Mouse (Mus musculus): ENCODE measurements around the gene Dnlz. TPM values are rescaled to one million over a fixed set of nuclear protein-coding genes. Genes with fewer than 3 reads are reported as not detected.
A peak's percentile ranks its signal among the peaks of the same experiment; 100 is the strongest.
"Not testable (repeated sequence)": the region's sequence is repeated elsewhere in the genome, so short reads cannot be mapped to it uniquely, and the experiment has no call there.

The Dnlz gene
- polyA plus RNA-seq (2015; fragmentation: Nextera tagmentation; extraction: Ambion mirVana): 29.0 and 29.6 TPM in 2 replicates

DNA sequence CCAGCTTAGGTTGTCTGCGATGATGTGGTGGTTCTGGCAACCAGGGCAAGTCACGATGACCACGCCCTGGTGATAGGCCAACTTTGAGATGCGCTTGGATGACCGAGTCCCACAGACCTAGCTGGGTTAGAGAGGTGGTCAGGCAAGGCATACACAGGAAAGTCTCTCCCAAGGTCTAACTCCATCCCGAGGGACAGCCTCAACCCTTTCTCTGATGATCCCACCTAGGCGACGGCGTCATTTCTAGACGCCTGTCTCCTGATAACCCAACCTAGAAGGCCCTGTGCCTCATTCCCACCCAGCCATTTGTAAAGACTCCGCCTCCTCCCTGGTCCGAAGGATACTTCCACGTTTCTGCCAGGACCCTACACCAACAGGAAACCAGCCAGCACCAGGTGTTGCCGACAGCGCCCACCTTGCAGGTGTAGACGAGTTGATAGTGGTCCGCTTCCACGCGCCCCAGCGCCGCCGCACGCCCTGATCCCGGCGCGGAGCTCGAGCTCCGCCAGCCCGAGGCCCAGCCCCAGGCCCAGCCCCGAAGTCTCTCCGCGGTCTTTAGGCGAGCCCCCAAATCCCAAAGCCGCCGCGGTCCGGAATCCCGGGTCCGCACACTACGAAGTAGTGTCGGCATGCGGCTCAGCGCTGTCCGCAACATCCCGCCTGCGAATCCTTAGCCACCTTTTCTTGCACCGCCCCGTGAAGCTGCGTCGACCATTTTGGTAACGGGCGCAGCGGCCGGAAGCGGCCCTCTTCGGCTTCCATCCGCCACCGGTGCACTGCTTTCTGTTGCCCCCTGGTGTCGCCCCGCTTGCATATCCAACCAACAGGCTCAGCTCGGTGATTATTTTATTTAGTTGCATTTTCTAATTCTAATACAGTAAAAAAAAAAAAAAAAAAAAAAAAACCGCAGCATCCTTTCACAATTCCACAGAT is at the start of gene Dnlz:
Dnlz (minus strand) TSS at position 753 of the 933 bp plus-strand sequence.
- Histone ChIP-seq H3K9me3 (no peaks in the 10 kb centered on the region), H3K27ac (peak within 1 kb of the TSS; percentile 90), H3K27me3 (no peaks in the 10 kb centered on the region), H3K9ac (peak within 1 kb of the TSS; percentile 86), H3K36me3 (peaks cover 39% of the 10 kb centered on the region), H3K4me2 (peak within 1 kb of the TSS; percentile 79), H3K4me1 (replicated peaks) (peaks cover 34% of the 10 kb centered on the region), H3K4me3 (peak within 1 kb of the TSS; percentile 64)
- ATAC-seq (ENCODE audit: low FRiP score): peak; percentile 86
- WGBS: 1% methylated on average over 62 of the region's 62 CpGs

DNA sequence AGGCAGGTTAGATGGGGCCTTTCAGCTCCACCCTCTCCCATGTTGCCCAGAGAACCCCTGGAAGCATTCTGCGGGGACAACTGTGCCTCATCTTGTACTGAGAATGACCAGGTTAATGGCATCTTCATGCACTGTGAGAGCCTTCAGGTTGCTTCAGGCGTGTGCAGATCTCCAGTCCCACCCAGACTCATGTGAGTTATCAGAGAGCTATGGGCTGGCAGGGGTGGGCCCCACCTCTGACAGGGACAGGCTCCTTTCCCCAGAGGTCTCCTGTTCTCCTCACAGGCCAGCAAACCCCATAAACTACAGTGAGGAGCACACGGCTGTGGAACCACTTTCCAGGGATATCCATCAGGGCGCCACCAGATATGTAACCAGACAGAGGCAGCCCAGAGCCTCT is 49.1 kb upstream of the Dnlz start:
- H3K9ac ChIP-seq: no peak overlapping the region
- ATAC-seq (ENCODE audit: low FRiP score): no peak
- 93% methylated on average over 4 of the region's 4 CpGs for WGBS

DNA sequence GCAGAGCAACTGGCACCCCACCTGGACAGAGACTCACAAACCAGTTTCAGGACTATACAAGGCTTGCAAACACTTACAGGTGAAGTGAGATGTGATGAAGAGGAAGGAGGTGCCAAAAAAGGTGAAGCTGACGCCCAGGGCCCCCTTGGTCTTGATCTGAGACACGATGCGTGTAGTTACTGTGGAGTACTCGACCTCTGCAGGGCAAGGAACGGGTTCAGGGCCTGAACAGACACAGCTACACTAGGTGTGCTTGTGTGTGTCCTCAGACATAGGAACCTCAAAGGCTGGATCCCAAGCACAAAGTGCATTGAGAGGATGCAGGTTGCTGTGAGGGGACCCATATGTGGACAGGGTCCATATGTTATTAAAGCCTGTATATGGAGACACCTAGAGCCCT is 48.4 kb upstream of the Dnlz start:
- no peak for ATAC-seq (ENCODE audit: low FRiP score)
- peaks cover 17% of the 10 kb centered on the region for H3K4me1 ChIP-seq (replicated peaks)
- H3K9me3 ChIP-seq: no peaks in the 10 kb centered on the region
- peaks cover 70% of the 10 kb centered on the region for H3K36me3 ChIP-seq
- H3K27ac ChIP-seq: no peak overlapping the region
- no peak overlapping the region for H3K4me2 ChIP-seq
- no peak overlapping the region for H3K4me3 ChIP-seq
- H3K27me3 ChIP-seq: no peaks in the 10 kb centered on the region
- H3K9ac ChIP-seq: no peak overlapping the region
- 83% methylated on average over 5 of the region's 5 CpGs for WGBS

More for the DNA sequence above, 49.1 kb upstream of the Dnlz start:
- no peaks in the 10 kb centered on the region for H3K27me3 ChIP-seq
- no peak overlapping the region for H3K4me2 ChIP-seq
- no peak overlapping the region for H3K4me3 ChIP-seq
- H3K36me3 ChIP-seq: peaks cover 63% of the 10 kb centered on the region
- no peak overlapping the region for H3K27ac ChIP-seq
- H3K4me1 ChIP-seq (replicated peaks): peaks cover 24% of the 10 kb centered on the region
- no peaks in the 10 kb centered on the region for H3K9me3 ChIP-seq

DNA sequence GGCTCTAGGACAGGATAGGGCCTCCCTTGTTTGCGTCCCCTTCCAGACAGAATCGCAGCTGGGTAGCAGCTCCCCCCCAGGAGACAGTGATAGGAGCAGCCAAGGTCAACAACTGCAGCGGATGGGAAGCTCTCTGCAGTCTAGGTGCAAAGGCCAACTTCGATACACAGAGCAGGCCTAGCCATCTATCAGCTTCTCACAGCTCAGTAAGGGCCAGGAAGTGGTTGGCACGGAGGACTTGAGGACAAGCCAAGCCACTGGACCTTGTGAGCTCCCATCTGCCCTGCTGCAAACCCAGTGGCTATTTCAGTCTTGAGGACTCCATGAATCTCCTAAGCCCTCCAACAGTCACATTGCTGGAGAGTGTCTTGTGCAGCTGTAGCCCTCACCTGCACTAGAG is 47.7 kb upstream of the Dnlz start:
- WGBS: 86% methylated on average over 5 of the region's 5 CpGs
- no peak overlapping the region for H3K4me2 ChIP-seq
- H3K27me3 ChIP-seq: no peaks in the 10 kb centered on the region
- H3K4me3 ChIP-seq: no peak overlapping the region
- no peak for ATAC-seq (ENCODE audit: low FRiP score)
- no peaks in the 10 kb centered on the region for H3K9me3 ChIP-seq
- H3K9ac ChIP-seq: no peak overlapping the region
- peaks cover 10% of the 10 kb centered on the region for H3K4me1 ChIP-seq (replicated peaks)
- H3K27ac ChIP-seq: no peak overlapping the region
- H3K36me3 ChIP-seq: peaks cover 77% of the 10 kb centered on the region

DNA sequence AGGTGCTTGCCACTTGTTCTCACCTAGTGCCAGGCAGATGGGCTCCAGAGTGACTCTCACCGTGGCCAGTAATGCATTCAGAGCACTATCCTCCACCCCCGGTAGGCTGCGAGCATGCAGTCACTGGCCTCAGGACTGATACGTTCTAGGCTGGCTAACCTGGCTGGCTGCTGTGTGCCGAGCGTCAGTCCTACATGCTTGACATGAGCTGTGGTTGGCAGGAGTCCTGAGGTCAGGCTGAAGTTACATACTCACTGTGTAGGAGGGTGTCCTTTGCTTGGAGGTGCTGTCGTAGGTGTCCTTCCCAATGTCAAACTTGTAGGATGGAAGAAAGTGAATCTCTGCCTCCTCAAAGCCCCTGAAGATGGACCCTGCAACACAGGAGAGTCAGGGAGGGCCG is 47.1 kb upstream of the Dnlz start:
- no peak overlapping the region for H3K9ac ChIP-seq
- H3K27ac ChIP-seq: no peak overlapping the region
- no peak overlapping the region for H3K4me2 ChIP-seq
- H3K27me3 ChIP-seq: no peaks in the 10 kb centered on the region
- WGBS: 89% methylated on average over 8 of the region's 8 CpGs
- no peaks in the 10 kb centered on the region for H3K9me3 ChIP-seq
- peaks cover 83% of the 10 kb centered on the region for H3K36me3 ChIP-seq
- no peak overlapping the region for H3K4me3 ChIP-seq
- 0 out of 2 replicates have a peak, but pooled peaks cover 9% of the 10 kb centered on the region for H3K4me1 ChIP-seq (replicated peaks)
- no peak; the same call in 1 of the 2 replicates for ATAC-seq (ENCODE audit: low FRiP score)

DNA sequence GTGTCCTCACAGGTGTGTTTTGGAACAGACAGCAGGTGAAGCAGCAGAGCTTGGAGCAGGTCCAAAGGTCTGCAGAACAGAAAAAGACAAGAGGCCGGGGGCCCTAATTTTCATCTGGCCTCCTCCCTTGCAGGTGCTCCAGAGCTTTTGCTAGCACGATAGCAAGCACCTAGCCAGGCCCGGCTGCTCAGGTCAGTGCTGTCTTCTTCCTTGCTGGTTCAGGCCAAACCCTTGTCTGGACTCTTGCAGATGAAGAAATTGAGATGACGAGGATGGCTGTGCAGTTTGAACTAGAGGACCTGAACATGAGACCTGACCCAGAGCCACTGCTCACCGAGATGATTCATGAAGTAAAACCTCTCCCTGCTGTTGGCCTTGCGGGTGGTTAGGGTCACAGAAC is 39.7 kb upstream of the Dnlz start:
- peaks cover 28% of the 10 kb centered on the region for H3K4me1 ChIP-seq (replicated peaks)
- no peak overlapping the region for H3K4me2 ChIP-seq
- no peak for ATAC-seq (ENCODE audit: low FRiP score)

DNA sequence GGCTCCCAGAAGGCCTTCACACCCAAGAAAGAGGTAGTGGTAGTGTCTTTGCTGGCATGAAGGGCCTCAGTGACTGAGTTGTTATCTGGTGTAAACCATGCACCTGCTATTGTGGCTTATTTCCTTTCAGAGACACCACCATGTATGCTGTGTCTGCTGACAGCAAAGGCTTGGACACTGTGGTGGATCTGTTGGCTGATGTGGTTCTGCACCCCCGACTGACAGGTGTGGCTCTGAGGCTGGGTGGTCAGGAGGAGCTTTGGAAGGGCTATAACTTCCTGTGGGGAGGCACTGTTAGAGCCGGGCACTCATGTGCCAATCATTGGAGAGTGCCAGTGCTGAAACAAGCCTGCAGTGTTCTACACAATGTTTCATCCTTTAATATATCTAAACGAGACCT is 39.0 kb upstream of the Dnlz start:
- Histone ChIP-seq H3K36me3 (peaks cover 76% of the 10 kb centered on the region), H3K27me3 (no peaks in the 10 kb centered on the region), H3K4me3 (0 out of 2 replicates have a peak overlapping the region, but pooled peaks have one; percentile 3), H3K9ac (no peak overlapping the region), H3K4me2 (0 out of 2 replicates have a peak overlapping the region, but pooled peaks have one; percentile 99), H3K9me3 (no peaks in the 10 kb centered on the region), H3K4me1 (replicated peaks) (peaks cover 28% of the 10 kb centered on the region), H3K27ac (no peak overlapping the region)
- whole genome bisulfite sequencing: 93% methylated on average over 3 of the region's 3 CpGs
- ATAC-seq (ENCODE audit: low FRiP score): no peak

More for the DNA sequence above, 39.7 kb upstream of the Dnlz start:
- no peak overlapping the region for H3K4me3 ChIP-seq
- no peak overlapping the region for H3K27ac ChIP-seq
- H3K27me3 ChIP-seq: no peaks in the 10 kb centered on the region
- no peak overlapping the region for H3K9ac ChIP-seq
- H3K36me3 ChIP-seq: peaks cover 76% of the 10 kb centered on the region
- 90% methylated on average over 6 of the region's 6 CpGs for WGBS
- H3K9me3 ChIP-seq: no peaks in the 10 kb centered on the region

DNA sequence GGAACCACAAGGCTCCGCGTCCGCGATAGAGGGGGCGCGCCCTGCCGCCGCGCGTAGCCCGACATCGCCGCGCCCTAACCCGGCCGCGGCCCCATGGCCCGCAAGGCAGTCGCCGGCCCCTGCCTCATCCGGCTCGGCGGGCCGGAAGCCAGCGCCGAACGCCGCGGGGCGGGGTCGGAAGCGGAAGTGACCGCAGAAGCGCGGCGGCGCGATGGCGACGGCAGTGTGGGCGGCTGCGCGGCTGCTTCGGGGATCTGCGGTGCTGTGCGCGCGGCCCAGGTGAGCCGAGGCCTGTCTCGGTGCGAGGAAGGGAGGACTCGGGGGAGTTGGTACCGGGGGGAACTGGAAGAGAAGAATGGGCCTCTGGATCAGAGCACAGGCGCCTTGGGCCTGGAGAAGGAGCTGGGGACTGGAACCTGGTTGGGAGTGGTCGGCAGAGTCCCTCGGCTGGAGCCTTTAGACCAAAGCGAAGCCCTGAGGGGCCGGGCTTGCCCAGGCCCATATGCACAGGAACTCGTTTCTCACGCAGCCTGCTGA is 37.3 kb upstream of the Dnlz start, which contains the start of the genes Entr1 and Pmpca:
Entr1 (minus strand) TSS at position 163 of the 537 bp plus-strand sequence.
Pmpca (plus strand) TSS at position 186 of the 537 bp plus-strand sequence.
- peak; percentile 92 for ATAC-seq (ENCODE audit: low FRiP score)
- Histone ChIP-seq H3K4me1 (replicated peaks) (peaks cover 28% of the 10 kb centered on the region), H3K9ac (peak within 1 kb of the TSS; percentile 97), H3K36me3 (peaks cover 76% of the 10 kb centered on the region), H3K4me2 (peak within 1 kb of the TSS; percentile 99), H3K9me3 (no peaks in the 10 kb centered on the region), H3K4me3 (peak within 1 kb of the TSS; percentile 97), H3K27me3 (no peaks in the 10 kb centered on the region), H3K27ac (peak within 1 kb of the TSS; percentile 86)
- WGBS: under 1% methylated on average over 53 of the region's 60 CpGs

DNA sequence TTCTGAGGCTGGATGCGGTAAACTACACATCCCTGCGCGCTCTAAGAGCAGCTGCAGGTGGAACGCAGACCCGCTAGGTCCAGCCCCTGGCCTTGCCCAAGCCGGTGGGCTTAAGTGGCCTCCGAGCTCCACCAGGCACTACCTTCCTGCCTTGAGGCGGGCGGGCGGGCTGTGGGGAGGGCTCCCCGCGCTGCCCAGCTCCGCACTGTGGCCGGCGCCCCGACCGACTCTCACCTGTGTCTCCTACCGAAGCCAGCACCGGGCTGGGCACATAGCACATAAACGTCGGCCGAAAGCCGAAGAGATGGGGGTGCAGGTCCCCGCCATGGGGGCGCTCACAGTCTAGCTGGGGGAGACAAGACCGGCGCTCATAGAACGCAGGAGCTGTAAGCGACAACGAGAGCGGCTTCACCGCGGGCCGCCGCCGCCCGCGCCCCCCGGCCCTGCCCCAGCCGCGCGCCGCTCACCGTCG is 36.8 kb upstream of the Dnlz start:
- H3K27me3 ChIP-seq: no peaks in the 10 kb centered on the region
- peak overlapping the region; percentile 99 for H3K4me2 ChIP-seq
- H3K27ac ChIP-seq: peak overlapping the region; percentile 86
- H3K4me1 ChIP-seq (replicated peaks): peaks cover 28% of the 10 kb centered on the region
- peak overlapping the region; percentile 97 for H3K9ac ChIP-seq
- ATAC-seq (ENCODE audit: low FRiP score): peak; percentile 71
- H3K9me3 ChIP-seq: no peaks in the 10 kb centered on the region
- H3K4me3 ChIP-seq: peak overlapping the region; percentile 97
- peaks cover 76% of the 10 kb centered on the region for H3K36me3 ChIP-seq
- 0% methylated on average over 30 of the region's 45 CpGs for WGBS

DNA sequence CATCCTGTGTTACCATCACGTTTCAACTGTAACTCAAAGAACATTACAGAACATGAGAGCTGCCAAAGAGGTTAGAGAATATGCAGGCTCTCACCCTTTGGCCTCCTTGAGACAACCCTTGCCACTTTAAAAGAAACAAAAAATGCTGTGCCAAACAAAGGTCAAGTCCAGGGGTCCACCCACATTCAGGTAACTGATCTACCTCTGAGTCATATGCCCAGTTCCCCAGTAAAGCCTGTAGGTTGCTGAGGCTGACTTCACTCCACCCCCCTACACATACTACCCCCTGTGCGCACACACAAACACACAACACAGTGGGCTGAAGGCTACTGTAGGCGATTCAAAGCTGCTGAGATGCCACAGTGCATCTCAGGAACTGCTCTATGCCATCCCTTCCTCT is 35.8 kb upstream of the Dnlz start:
- ATAC-seq (ENCODE audit: low FRiP score): no peak
- Histone ChIP-seq H3K36me3 (peaks cover 76% of the 10 kb centered on the region), H3K4me2 (peak overlapping the region; percentile 99), H3K27ac (no peak overlapping the region), H3K9ac (peak overlapping the region; percentile 16; the same call in 1 of the 2 replicates), H3K4me1 (replicated peaks) (peaks cover 28% of the 10 kb centered on the region), H3K4me3 (peak overlapping the region; percentile 97), H3K27me3 (no peaks in the 10 kb centered on the region), H3K9me3 (no peaks in the 10 kb centered on the region)
- 93% methylated on average over 3 of the region's 3 CpGs for WGBS

DNA sequence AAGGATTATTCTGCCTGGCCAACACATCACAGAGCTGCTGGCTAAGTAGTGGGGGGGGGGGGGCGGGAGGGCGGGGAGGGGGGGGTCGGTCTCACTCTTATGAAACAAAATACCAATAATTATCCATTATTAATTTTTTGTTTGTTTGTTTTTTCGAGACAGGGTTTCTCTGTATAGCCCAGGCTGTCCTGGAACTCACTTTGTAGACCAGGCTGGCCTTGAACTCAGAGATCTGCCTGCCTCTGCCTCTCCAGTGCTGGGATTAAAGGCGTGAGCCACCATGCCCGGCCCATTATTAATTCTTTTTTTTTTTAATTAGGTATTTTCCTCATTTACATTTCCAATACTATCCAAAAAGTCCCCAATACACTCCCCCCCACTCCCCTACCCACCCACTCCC is 29.0 kb upstream of the Dnlz start:
- not testable (repeated sequence) for ATAC-seq (ENCODE audit: low FRiP score); H3K27me3 ChIP-seq; H3K9me3 ChIP-seq
- Histone ChIP-seq H3K4me3 (peak overlapping the region; percentile 79), H3K4me2 (peak overlapping the region; percentile 97), H3K36me3 (peaks cover 73% of the 10 kb centered on the region), H3K4me1 (replicated peaks) (peaks cover 21% of the 10 kb centered on the region), H3K27ac (peak overlapping the region; percentile 55), H3K9ac (peak overlapping the region; percentile 86)
- 41% methylated on average over 6 of the region's 6 CpGs for WGBS

DNA sequence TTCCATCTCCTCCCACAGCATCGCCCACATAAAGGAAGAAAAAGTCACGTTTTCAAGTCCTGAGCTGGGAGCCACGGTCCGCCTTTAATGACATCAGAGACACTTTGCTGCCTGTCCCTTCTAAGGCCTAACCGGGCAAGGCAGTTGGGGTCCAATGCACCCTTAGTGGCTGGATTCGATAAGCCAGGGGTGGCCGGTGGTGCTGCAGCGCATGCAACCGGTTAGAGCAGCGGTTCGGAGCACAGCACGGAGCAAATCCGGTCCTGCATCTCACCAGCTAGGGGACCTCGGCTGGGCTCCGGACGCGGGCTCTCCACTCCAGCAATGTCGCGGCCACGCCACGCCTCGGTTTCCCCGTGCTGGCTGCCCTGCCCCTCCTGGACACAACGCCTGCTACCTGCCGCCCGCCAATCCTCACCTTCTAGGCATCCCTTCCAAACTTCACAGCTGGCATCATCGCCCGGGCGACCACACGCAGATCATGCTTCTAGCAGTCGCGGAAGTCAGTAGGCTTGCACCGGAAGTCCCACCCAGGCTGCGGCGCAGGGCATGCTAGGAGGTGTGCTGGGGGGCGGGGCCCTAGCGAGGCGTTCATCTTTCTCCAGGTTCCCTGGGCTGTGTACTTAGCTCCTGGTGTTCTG is 28.3 kb upstream of the Dnlz start, which contains the start of gene Snapc4:
Snapc4 (minus strand) TSS at position 523 of the 641 bp plus-strand sequence.
- no peaks in the 10 kb centered on the region for H3K27me3 ChIP-seq
- H3K4me1 ChIP-seq (replicated peaks): peaks cover 21% of the 10 kb centered on the region
- under 1% methylated on average over 34 of the region's 38 CpGs for WGBS
- peak within 1 kb of the TSS; percentile 79 for H3K4me3 ChIP-seq
- H3K9ac ChIP-seq: peak within 1 kb of the TSS; percentile 86
- H3K4me2 ChIP-seq: peak within 1 kb of the TSS; percentile 97
- peaks cover 73% of the 10 kb centered on the region for H3K36me3 ChIP-seq
- H3K27ac ChIP-seq: peak within 1 kb of the TSS; percentile 60
- ATAC-seq (ENCODE audit: low FRiP score): peak; percentile 97
- no peaks in the 10 kb centered on the region for H3K9me3 ChIP-seq
